Mouse (Mus musculus) cerebellum, adult 9-11 months (tissue): Measurements from ENCODE around the gene Ccndbp1.
A peak's percentile ranks its signal among the peaks of the same experiment; 100 is the strongest.
"Not testable (repeated sequence)": the region's sequence is repeated elsewhere in the genome, so short reads cannot be mapped to it uniquely, and the experiment has no call there.

Source experiments
- DNase-seq: peaks from one replicate; pipeline ENCODE4 v3.0.0; 2022

Ccndbp1 gene

DNA sequence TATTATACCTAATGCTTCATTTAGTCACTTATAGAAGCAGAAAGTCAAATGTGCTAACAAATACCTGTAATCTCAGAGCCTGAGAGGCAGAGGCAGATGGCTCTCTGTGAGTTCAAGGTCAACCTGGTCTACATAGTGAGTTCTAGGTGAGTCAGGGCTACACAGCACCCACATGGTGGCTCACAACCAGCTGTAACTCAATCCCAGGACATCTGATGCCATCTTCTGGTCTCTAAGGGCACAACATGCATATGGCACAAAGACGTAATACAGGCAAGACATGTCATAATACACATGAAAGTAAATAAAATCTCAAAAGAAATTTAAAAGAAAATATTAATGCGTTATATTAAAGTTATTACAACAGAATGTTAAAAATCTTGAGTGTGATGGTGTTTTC, 4.6 kb upstream of the Ccndbp1 start:
- no peak for DNase-seq

GRCm38 (mm10) chr2:121004018-121004811, 4.0 kb upstream of the Ccndbp1 start:
- peak; percentile 94 for DNase-seq

DNA sequence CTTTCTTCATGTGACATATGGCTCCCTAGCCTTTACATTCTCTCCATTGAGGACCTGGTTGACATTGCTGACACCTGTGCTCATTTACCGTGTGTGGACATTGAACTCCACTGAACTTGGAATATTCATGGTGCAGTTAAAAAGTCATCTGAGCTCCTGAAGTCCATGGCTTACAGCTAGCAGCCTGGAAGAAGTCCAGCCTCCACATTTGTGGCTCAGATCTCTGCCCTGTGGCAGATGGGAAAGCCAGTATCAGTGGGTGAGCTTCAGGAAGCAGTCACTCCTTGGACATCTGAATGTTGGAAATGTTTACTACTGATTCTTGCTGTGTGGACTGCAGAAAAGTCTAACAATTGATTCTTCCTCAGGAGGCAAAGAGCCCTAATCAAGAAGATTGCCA, 1.2 kb upstream of the Ccndbp1 start:
- DNase-seq, result peak; percentile 94

DNA sequence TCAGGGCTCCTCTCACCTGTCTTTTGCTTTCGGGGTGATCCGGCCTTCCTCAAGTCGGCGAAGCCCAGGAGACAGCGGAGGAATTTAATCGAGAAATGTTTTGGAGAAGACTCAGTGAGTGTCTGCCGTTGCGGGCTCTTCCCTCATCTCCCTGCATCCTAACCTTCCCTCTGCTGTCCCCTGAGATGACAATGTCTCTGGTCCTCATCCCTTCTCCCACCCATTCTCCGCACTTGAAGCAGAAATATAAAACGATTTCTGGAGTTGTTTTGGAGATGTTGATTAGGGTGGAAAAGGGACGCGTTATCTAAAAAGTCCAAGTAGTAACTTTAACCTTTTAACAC, 433 bp downstream of the Ccndbp1 start:
- DNase-seq, result no peak

DNA sequence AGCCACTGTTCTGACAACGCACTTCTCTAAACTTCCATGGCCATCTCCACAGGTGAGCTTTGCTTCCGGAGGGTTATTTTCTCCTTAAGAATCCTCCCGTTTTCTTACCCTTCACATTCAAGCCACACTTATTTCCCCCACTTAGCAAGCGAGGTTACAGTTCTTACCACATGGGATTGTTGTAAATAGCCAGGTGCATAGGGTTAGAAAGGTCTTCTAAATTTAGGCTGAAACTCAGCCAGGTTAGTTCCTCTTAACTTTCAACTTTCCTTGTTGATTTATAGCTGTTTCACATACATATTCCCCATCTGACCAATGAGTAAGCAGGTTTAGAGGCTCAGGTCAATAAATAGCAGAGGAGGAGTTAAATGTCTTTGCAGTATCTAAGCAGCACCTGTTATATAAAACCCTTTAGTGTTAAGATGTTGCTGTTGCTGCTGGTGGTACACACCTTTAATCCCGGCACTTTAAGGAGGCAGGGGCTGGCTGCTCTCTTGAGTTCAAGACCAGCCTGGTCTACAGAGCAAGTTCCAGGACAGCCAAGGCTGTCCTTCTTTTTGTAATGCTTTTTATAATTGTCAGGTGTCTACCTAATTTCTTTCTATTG, 971 bp downstream of the Ccndbp1 start:
- peak; percentile 31 for DNase-seq

- DNase-seq, result no peak
Observed at GRCm38 (mm10) chr2:121012676-121013075, 4.5 kb downstream of the Ccndbp1 start.

- no peak for DNase-seq
Observed at GRCm38 (mm10) chr2:121015507-121015906, 7.3 kb downstream of the Ccndbp1 start.

GRCm38 (mm10) chr2:121016226-121016625, 8.0 kb downstream of the Ccndbp1 start:
- no peak for DNase-seq

- no peak for DNase-seq
Observed at GRCm38 (mm10) chr2:121017151-121017550, 8.9 kb downstream of the Ccndbp1 start.

DNA sequence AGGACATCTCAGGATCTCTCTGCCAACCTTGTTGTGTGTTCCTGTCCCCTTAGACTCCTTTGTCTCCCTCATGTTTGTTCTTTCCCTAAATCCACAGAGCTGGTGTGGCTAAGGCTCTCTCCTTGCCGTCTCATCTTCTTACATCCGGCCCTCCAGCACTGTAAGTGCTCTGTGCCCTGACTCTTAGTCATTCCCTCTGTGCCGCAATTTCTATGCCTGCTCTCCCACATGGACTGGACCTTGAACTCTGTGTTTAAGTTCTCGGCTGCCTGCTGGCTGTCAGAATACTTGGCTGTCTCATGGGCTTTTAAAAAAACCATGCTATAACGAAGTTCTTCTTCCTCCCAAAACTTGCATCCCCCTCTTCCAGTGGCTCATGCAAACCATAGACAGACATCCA, 14.7 kb downstream of the Ccndbp1 start:
- DNase-seq, result no peak

- no peak for DNase-seq
Observed at GRCm38 (mm10) chr2:121036733-121037341, 28.6 kb downstream of the Ccndbp1 start, which contains the start of gene Epb42. Gene Epb42 (minus strand): TSS chr2:121037072.

- DNase-seq, result not testable (repeated sequence)
Observed at GRCm38 (mm10) chr2:121038851-121039250, 30.6 kb downstream of the Ccndbp1 start.

GRCm38 (mm10) chr2:121039382-121039781, 31.2 kb downstream of the Ccndbp1 start:
- DNase-seq, result no peak

GRCm38 (mm10) chr2:121041098-121041497, 32.9 kb downstream of the Ccndbp1 start:
- DNase-seq, result peak; percentile 43

GRCm38 (mm10) chr2:121045653-121046052, 37.5 kb downstream of the Ccndbp1 start:
- DNase-seq, result no peak

DNA sequence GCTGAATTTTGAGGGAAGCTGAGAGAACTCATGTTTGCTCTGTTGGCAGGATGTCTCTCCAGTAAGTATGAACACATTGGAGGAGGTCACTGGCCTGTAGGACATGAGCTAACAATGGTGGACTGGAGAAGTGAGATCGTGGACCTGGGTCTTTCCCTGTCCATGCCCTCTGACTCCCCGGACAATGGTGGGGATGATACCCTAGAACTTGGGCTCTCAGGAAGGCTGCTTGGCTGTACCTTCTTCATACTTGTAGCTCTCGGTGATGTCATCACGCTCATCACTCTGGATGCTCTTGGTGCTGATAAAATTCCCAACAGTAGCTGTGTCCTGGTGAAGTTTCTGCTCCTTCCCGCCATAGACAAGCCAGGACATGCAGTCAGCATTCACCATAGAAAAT, 44.0 kb downstream of the Ccndbp1 start:
- no peak for DNase-seq

GRCm38 (mm10) chr2:121054060-121054459, 45.9 kb downstream of the Ccndbp1 start:
- DNase-seq, result peak; percentile 50

DNA sequence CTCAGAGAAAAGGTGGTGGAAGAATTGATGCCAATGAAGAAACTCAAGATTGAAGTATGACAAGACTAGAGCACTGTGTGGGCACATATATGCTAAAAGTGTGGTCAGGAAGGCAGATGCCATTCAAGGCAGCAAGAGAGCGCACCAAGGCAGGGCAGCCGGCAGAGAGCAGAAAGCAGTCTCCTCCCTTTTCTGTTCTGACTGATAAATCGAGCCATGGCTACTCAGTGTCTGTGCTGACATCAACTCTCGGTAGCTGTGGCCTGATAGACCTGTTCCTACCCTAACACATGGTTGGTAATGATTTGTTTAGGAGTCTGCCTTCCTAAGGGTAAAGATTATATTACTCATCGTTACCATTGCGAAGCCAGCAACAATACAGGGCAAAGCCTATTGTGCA, 47.7 kb downstream of the Ccndbp1 start:
- no peak for DNase-seq

- no peak for DNase-seq
Observed at GRCm38 (mm10) chr2:121057997-121058396, 49.8 kb downstream of the Ccndbp1 start.

GRCm38 (mm10) chr2:121061315-121061714, 53.1 kb downstream of the Ccndbp1 start:
- DNase-seq, result no peak
